Mouse (Mus musculus): Measurements from ENCODE around the gene Mrrf.

DNA sequence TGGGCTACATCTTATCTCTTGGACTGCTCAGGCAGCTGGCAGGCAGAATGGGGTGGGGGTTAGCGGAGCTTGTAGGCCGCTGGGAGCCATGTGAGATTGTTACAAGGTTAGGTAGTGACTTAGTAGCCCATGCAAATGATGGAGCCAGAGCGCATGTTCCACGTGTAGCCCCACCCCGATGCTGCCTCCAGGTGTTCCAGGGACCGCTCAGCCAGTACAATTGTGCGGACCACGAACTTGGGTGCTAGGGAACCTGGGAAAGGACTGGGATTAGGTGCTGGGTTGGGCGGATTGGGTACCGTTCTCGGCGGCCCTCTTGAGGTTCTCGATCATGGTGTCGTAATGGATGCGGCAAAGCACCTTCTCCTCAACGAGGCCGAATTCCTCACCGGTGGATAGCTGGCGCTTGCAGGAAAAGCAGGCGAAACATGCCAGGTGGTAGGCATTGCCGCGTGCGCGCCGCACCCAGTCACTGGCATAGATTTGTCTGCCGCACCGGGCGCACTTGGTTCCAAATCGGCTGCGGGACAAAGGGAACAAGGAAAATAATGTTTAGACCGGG lies 42.2 kb upstream of the Mrrf start:
- TF ChIP-seq CTCF (conservative IDR thresholded peaks at IDR 0.05; ENCODE audit: low read length) (no peak), NANOG (IDR thresholded peaks at IDR 0.05; ENCODE audit: borderline replicate concordance, low read length) (no peak), POU5F1 (IDR thresholded peaks at IDR 0.05; ENCODE audit: borderline replicate concordance, low read length) (no peak)
